Mouse (Mus musculus) neural tube, embryonic 13.5 days (tissue): ENCODE measurements around the gene Adpgk. TPM values are rescaled to one million over a fixed set of nuclear protein-coding genes. Genes with fewer than 3 reads are reported as not detected.

ENCODE experiments used
- ATAC-seq: fragments of 200-750 bp; cut with Nextera tagmentation; 2 replicates; pipeline ENCODE4 v1.8.0; 2017; ENCODE audit warnings: low read depth, mild to moderate bottlenecking, moderate TSS enrichment, moderate library complexity
- H3K27ac ChIP-seq: fragments of 300-500 bp; sonication (generic); replicated peaks from 2 replicates; pipeline ENCODE4 v1.5.1; 2015; ENCODE audit warnings: moderate library complexity, mild to moderate bottlenecking, inconsistent platforms
- H3K27me3 ChIP-seq: fragments of 300-500 bp; sonication (generic); 2 replicates; pipeline ENCODE4 v1.6.1; 2015; ENCODE audit warnings: mild to moderate bottlenecking, inconsistent platforms
- H3K36me3 ChIP-seq: fragments of 300-500 bp; sonication (generic); 2 replicates; pipeline ENCODE4 v1.6.1; 2015; ENCODE audit warnings: mild to moderate bottlenecking, inconsistent platforms
- H3K4me1 ChIP-seq: fragments of 300-500 bp; sonication (generic); replicated peaks from 2 replicates; pipeline ENCODE4 v1.6.1; 2015; ENCODE audit warnings: inconsistent platforms
- H3K4me2 ChIP-seq: fragments of 300-500 bp; sonication (generic); 2 replicates; pipeline ENCODE4 v1.6.1; 2015; ENCODE audit warnings: inconsistent platforms, mild to moderate bottlenecking, moderate library complexity
- H3K4me3 ChIP-seq: fragments of 300-500 bp; sonication (generic); 2 replicates; pipeline ENCODE4 v1.5.1; 2015; ENCODE audit warnings: mild to moderate bottlenecking, inconsistent platforms
- H3K9ac ChIP-seq: fragments of 300-500 bp; sonication (generic); 2 replicates; pipeline ENCODE4 v1.6.1; 2015; ENCODE audit warnings: moderate library complexity, mild to moderate bottlenecking, inconsistent platforms
- H3K9me3 ChIP-seq: fragments of 300-500 bp; sonication (generic); 2 replicates; pipeline ENCODE4 v1.6.1; 2016; ENCODE audit warnings: inconsistent platforms
- WGBS: fragments of 180-500 bp; shearing (Covaris S2); methylation state at CpG from one replicate; pipeline ENCODE4 v1.1.7; 2015; 5-methylcytosine and 5-hydroxymethylcytosine counted together
- polyA plus RNA-seq: library from polyadenylated mRNA; unstranded; fragments of >200 nt; fragmentation: Nextera tagmentation; extraction: Ambion mirVana; gene quantifications from 2 replicates; pipeline ENCODE4 v1.2.1, GENCODE M21; 2015

Adpgk gene
- polyA plus RNA-seq, 1 experiment from 2014 or later: 28.1 TPM

GRCm38 (mm10) chr9:59274846-59275455, 16.4 kb upstream of the Adpgk start:
- peaks cover 19% of the 10 kb centered on the region for H3K4me1 ChIP-seq
- H3K27me3 ChIP-seq: no peaks in the 10 kb centered on the region
- no peak overlapping the region for H3K4me2 ChIP-seq
- no peak overlapping the region for H3K9ac ChIP-seq
- no peaks in the 10 kb centered on the region for H3K9me3 ChIP-seq
- H3K27ac ChIP-seq: no peak overlapping the region
- H3K4me3 ChIP-seq: no peak overlapping the region
- 85% methylated on average over 19 of the region's 19 CpGs for WGBS
- no peak for ATAC-seq
- H3K36me3 ChIP-seq: no peaks in the 10 kb centered on the region

- Histone ChIP-seq H3K36me3 (no peaks in the 10 kb centered on the region), H3K9ac (no peak overlapping the region), H3K27ac (no peak overlapping the region), H3K4me2 (no peak overlapping the region), H3K4me3 (no peak overlapping the region), H3K9me3 (no peaks in the 10 kb centered on the region), H3K4me1 (peaks cover 16% of the 10 kb centered on the region), H3K27me3 (no peaks in the 10 kb centered on the region)
- 78% methylated on average over 2 of the region's 2 CpGs for WGBS
- ATAC-seq: no peak
Observed at GRCm38 (mm10) chr9:59278199-59278598, 13.2 kb upstream of the Adpgk start.

GRCm38 (mm10) chr9:59278694-59279093, 12.7 kb upstream of the Adpgk start:
- Histone ChIP-seq H3K9ac (no peak overlapping the region), H3K9me3 (no peaks in the 10 kb centered on the region), H3K4me3 (no peak overlapping the region), H3K4me2 (no peak overlapping the region), H3K27me3 (no peaks in the 10 kb centered on the region), H3K27ac (no peak overlapping the region), H3K36me3 (no peaks in the 10 kb centered on the region), H3K4me1 (peaks cover 16% of the 10 kb centered on the region)
- 80% methylated on average over 5 of the region's 5 CpGs for WGBS
- no peak for ATAC-seq

GRCm38 (mm10) chr9:59280888-59281287, 10.5 kb upstream of the Adpgk start:
- 85% methylated on average over 5 of the region's 5 CpGs for WGBS
- no peaks in the 10 kb centered on the region for H3K27me3 ChIP-seq
- no peak overlapping the region for H3K4me2 ChIP-seq
- no peaks in the 10 kb centered on the region for H3K9me3 ChIP-seq
- H3K36me3 ChIP-seq: no peaks in the 10 kb centered on the region
- H3K4me3 ChIP-seq: no peak overlapping the region
- H3K4me1 ChIP-seq: peaks cover 16% of the 10 kb centered on the region
- H3K27ac ChIP-seq: no peak overlapping the region
- no peak overlapping the region for H3K9ac ChIP-seq
- no peak for ATAC-seq

- H3K27me3 ChIP-seq: no peaks in the 10 kb centered on the region
- whole genome bisulfite sequencing: 37% methylated on average over 25 of the region's 27 CpGs
- H3K4me2 ChIP-seq: peak overlapping the region; percentile 37
- H3K4me1 ChIP-seq: peaks cover 16% of the 10 kb centered on the region
- H3K36me3 ChIP-seq: no peaks in the 10 kb centered on the region
- no peak overlapping the region for H3K4me3 ChIP-seq
- no peak overlapping the region for H3K27ac ChIP-seq
- peak overlapping the region; percentile 31; the same call in 1 of the 2 replicates for H3K9ac ChIP-seq
- peak; percentile 69 for ATAC-seq
- H3K9me3 ChIP-seq: no peaks in the 10 kb centered on the region
Observed at GRCm38 (mm10) chr9:59281871-59282682, 9.3 kb upstream of the Adpgk start.

GRCm38 (mm10) chr9:59282683-59282986, 8.7 kb upstream of the Adpgk start:
- Histone ChIP-seq H3K36me3 (no peaks in the 10 kb centered on the region), H3K27ac (no peak overlapping the region), H3K4me1 (peaks cover 11% of the 10 kb centered on the region), H3K27me3 (no peaks in the 10 kb centered on the region), H3K9ac (peak overlapping the region; percentile 9; the same call in 1 of the 2 replicates), H3K4me3 (no peak overlapping the region), H3K9me3 (no peaks in the 10 kb centered on the region), H3K4me2 (peak overlapping the region; percentile 37)
- 53% methylated on average over 7 of the region's 7 CpGs for WGBS
- no peak; the same call in 1 of the 2 replicates for ATAC-seq

- 75% methylated on average over 6 of the region's 6 CpGs for WGBS
- peaks cover 19% of the 10 kb centered on the region for H3K4me1 ChIP-seq
- H3K27me3 ChIP-seq: no peaks in the 10 kb centered on the region
- H3K9me3 ChIP-seq: no peaks in the 10 kb centered on the region
- no peak overlapping the region for H3K4me3 ChIP-seq
- no peak overlapping the region for H3K27ac ChIP-seq
- no peak overlapping the region for H3K4me2 ChIP-seq
- no peak overlapping the region for H3K9ac ChIP-seq
- no peaks in the 10 kb centered on the region for H3K36me3 ChIP-seq
- no peak for ATAC-seq
Observed at GRCm38 (mm10) chr9:59285614-59286013, 5.7 kb upstream of the Adpgk start.

GRCm38 (mm10) chr9:59288058-59288457, 3.3 kb upstream of the Adpgk start:
- WGBS: 90% methylated on average over 5 of the region's 5 CpGs
- H3K4me3 ChIP-seq: no peak overlapping the region
- H3K4me1 ChIP-seq: peaks cover 26% of the 10 kb centered on the region
- H3K9ac ChIP-seq: no peak overlapping the region
- H3K9me3 ChIP-seq: no peaks in the 10 kb centered on the region
- no peak overlapping the region for H3K27ac ChIP-seq
- no peak overlapping the region for H3K4me2 ChIP-seq
- no peak for ATAC-seq
- H3K36me3 ChIP-seq: no peaks in the 10 kb centered on the region
- H3K27me3 ChIP-seq: no peaks in the 10 kb centered on the region

GRCm38 (mm10) chr9:59288685-59289410, 2.5 kb upstream of the Adpgk start:
- H3K4me1 ChIP-seq: peaks cover 34% of the 10 kb centered on the region
- no peaks in the 10 kb centered on the region for H3K9me3 ChIP-seq
- ATAC-seq: no peak
- no peaks in the 10 kb centered on the region for H3K27me3 ChIP-seq
- WGBS: 53% methylated on average over 3 of the region's 3 CpGs
- no peak overlapping the region for H3K4me3 ChIP-seq
- H3K27ac ChIP-seq: peak overlapping the region; percentile 52
- no peak overlapping the region for H3K9ac ChIP-seq
- no peak overlapping the region for H3K4me2 ChIP-seq
- no peaks in the 10 kb centered on the region for H3K36me3 ChIP-seq

- H3K36me3 ChIP-seq: no peaks in the 10 kb centered on the region
- H3K9ac ChIP-seq: no peak overlapping the region
- H3K4me1 ChIP-seq: peaks cover 36% of the 10 kb centered on the region
- no peak overlapping the region for H3K4me2 ChIP-seq
- H3K27ac ChIP-seq: peak overlapping the region; percentile 52
- ATAC-seq: no peak
- H3K27me3 ChIP-seq: no peaks in the 10 kb centered on the region
- WGBS: 73% methylated on average over 6 of the region's 6 CpGs
- no peak overlapping the region for H3K4me3 ChIP-seq
- no peaks in the 10 kb centered on the region for H3K9me3 ChIP-seq
Observed at GRCm38 (mm10) chr9:59289529-59290115, 1.7 kb upstream of the Adpgk start.

- peaks cover 36% of the 10 kb centered on the region for H3K4me1 ChIP-seq
- no peaks in the 10 kb centered on the region for H3K27me3 ChIP-seq
Observed at GRCm38 (mm10) chr9:59291688-59292492, 532 bp downstream of the Adpgk start.

More at GRCm38 (mm10) chr9:59291688-59292492, 532 bp downstream of the Adpgk start:
- peak; percentile 75 for ATAC-seq
- 1% methylated on average over 50 of the region's 50 CpGs for WGBS
- H3K4me2 ChIP-seq: peak overlapping the region; percentile 67
- no peaks in the 10 kb centered on the region for H3K9me3 ChIP-seq
- H3K36me3 ChIP-seq: no peaks in the 10 kb centered on the region
- peak overlapping the region; percentile 93 for H3K27ac ChIP-seq
- H3K4me3 ChIP-seq: peak overlapping the region; percentile 61
- H3K9ac ChIP-seq: peak overlapping the region; percentile 81
